Mouse (Mus musculus) bone marrow, adult 2 months (tissue): ENCODE data around the gene Snx9.

Experiments
- CTCF ChIP-seq: fragments of 200-500 bp; IDR thresholded peaks from 2 replicates; pipeline ENCODE4 v1.5.1; 2011; ENCODE audit warnings: low read length, control low read depth; ENCODE audit not compliant: control insufficient read depth, insufficient read depth
- POLR2A ChIP-seq: fragments of 200-500 bp; IDR thresholded peaks from 2 replicates; pipeline ENCODE4 v1.6.1; 2011; ENCODE audit warnings: low read depth, mild to moderate bottlenecking, control low read depth, low read length, borderline replicate concordance; ENCODE audit not compliant: control insufficient read depth

DNA sequence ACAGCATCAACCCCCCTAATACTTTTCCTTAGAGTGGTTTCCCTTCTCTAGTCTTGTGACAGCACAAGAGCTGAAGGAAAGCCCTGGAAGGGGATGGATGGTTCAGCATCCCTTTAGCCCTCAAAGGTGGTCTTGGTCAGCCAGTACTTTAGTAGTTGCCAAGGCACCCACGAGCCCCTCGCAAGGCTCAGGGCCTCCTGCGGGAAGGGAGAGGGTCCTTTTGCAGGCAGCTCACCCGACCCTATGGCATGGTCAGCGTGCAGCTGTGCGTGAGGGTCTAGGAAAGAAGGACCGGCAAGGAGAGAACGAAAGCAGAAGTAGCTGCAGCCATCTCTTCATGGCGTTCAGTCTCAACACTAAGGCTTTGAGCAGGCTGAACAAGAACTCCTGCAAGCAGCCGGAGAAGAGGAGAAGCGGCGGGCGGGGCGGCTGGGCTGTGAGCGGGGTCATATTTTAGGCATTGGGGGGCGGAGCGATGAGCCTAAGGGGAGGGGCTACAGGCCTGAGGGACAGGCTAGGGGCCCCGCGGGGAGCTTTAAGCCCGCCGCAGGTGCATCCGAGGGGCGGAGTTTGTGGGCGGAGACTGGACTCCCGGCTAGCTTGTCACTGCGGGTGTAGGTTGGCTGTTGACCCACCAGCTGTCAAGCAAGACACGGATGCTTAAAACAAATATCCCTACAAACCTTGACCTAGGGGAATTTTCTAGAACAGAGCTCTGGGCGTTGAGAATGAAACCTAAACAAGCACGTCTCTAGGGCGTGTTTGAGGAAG is 93.6 kb downstream of the Snx9 start:
- TF ChIP-seq POLR2A (peak; percentile 38; the same call in 1 of the 2 replicates), CTCF (no peak)
